Mouse (Mus musculus): Measurements from ENCODE around the gene Polr2a. TPM values are rescaled to one million over a fixed set of nuclear protein-coding genes. Genes with fewer than 3 reads are reported as not detected.

The Polr2a gene
- polyA plus RNA-seq, 1 experiment from 2014 or later, result 96.2 TPM

- ChIA-PET POLR2A (interaction anchor here (0.7 kb wide), 1 partner anchor 119 kb away, joined by 3 read pairs; no protein-coding TSS in a partner anchor), CTCF (interaction anchor here (1.0 to 6.8 kb wide), 7 partner anchors 10 to 39 kb away, joined by 3 to 51 read pairs (median 4); partner anchors contain the start of genes Senp3 and Tnfsf13)
- peak; percentile 10 for TF ChIP-seq CTCF (IDR thresholded peaks at IDR 0.05)
- H3K27me3 ChIP-seq, result no peaks in the 10 kb centered on the region
- no peak for ATAC-seq
- no peak for DNase-seq (ENCODE audit: low read depth, low spot score)
- in situ Hi-C loops (cut with MboI; ENCODE audit: low pct_unique_long_range_greater_than_20kb), result loop anchor here (5.0 kb wide), 1 partner anchor 35 kb away; the partner anchor contains the start of gene Senp3
These were observed 41.5 kb downstream of the Polr2a start for GRCm38 (mm10) chr11:69716953-69717352.

- no peak for ATAC-seq
- no peak for DNase-seq (ENCODE audit: low read depth, low spot score)
- in situ Hi-C loops (cut with MboI; ENCODE audit: low pct_unique_long_range_greater_than_20kb), result loop anchor here (5.0 kb wide), 1 partner anchor 34 kb away; the partner anchor contains the start of gene Senp3
- CTCF ChIA-PET, result interaction anchor here (1.6 to 6.8 kb wide), 2 partner anchors 32 to 40 kb away, joined by 4 to 51 read pairs; partner anchors contain the start of genes Senp3 and Tnfsf13
- POLR2A ChIA-PET, result interaction anchor here (2.3 kb wide), 1 partner anchor 31 kb away, joined by 13 read pairs; the partner anchor contains the start of gene Tnfsf13
- H3K27me3 ChIP-seq, result no peaks in the 10 kb centered on the region
- no peak for TF ChIP-seq CTCF (IDR thresholded peaks at IDR 0.05)
These were observed 42.5 kb downstream of the Polr2a start for GRCm38 (mm10) chr11:69715929-69716328.

DNA sequence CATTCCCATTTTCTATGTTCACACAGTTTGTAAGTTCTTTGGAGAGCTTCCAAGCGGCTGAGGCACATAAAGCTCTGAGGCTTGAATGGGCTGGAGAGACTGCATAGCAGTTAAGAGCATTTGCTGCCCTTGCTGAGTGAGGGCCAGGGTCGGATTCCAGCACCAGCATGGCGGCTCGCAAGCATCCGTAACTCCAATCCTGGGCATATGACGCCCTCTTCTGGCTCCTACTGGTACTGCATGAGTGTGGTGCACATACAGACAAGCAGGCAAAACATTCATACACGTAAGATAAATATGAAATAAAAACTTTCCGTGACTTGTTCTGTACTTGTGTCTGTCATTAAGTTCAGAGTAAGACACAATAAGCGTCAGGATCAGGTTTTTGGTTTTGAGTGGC lies 43.0 kb downstream of the Polr2a start:
- TF ChIP-seq CTCF (IDR thresholded peaks at IDR 0.05), result peak; percentile 85
- ATAC-seq, result no peak
- POLR2A ChIA-PET, result interaction anchor here (2.3 kb wide), 1 partner anchor 30 kb away, joined by 13 read pairs; the partner anchor contains the start of gene Tnfsf13
- no peak for DNase-seq (ENCODE audit: low read depth, low spot score)
- in situ Hi-C loops (cut with MboI; ENCODE audit: low pct_unique_long_range_greater_than_20kb), result loop anchor here (5.0 kb wide), 1 partner anchor 33 kb away; the partner anchor contains the start of gene Senp3
- CTCF ChIA-PET, result interaction anchor here (0.8 to 6.8 kb wide), 4 partner anchors 10 to 58 kb away, joined by 3 to 51 read pairs (median 4); partner anchors contain the start of genes Senp3 and Tnfsf13
- H3K27me3 ChIP-seq, result no peaks in the 10 kb centered on the region

GRCm38 (mm10) chr11:69714636-69715329 lies 43.7 kb downstream of the Polr2a start:
- no peak for TF ChIP-seq CTCF (IDR thresholded peaks at IDR 0.05)
- ChIA-PET POLR2A (interaction anchor here (0.7 to 2.3 kb wide), 2 partner anchors 21 to 29 kb away, joined by 3 to 13 read pairs; partner anchors contain the start of gene Tnfsf13), CTCF (interaction anchor here (0.8 to 6.8 kb wide), 3 partner anchors 10 to 58 kb away, joined by 3 to 51 read pairs (median 4); partner anchors contain the start of genes Senp3 and Tnfsf13)
- DNase-seq (ENCODE audit: low read depth, low spot score) (no peak), ATAC-seq (no peak)
- in situ Hi-C loops (cut with MboI; ENCODE audit: low pct_unique_long_range_greater_than_20kb), result loop anchor here (5.0 kb wide), 1 partner anchor 32 kb away; the partner anchor contains the start of gene Senp3
- no peaks in the 10 kb centered on the region for H3K27me3 ChIP-seq

DNA sequence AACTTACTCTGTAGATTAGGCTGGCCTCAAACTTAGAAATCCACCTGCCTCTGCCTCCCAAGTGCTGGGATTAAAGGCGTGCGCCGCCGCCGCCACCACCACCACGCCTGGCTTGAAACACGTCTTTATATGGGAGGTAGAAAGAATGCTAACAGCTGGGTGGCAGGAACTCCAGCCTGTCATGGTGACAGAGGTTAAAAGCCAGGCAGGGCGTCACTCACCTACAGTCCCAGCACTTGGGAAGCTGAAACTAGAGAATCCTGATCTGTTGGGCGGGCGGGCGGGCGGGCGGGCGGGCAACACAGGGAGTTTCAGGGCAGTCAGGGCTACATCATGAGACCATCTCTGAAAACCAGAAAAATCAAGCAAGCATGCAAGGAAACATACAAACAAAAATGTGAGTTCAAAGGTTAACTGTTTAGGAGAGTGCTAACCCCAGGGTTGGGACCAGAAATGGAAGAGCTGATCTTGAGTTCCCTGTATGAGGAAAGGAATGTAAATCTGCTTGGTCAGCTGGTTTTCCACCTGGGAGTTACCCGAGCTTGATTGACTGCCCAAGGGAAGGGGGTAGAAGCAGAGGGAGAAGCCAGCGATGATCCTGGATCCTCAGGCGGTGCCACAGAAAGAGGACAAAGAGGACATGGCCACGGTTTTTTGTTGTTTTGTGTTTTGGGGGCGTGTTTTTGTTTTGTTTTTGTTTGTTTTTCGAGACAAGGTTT lies 45.3 kb downstream of the Polr2a start:
- H3K27me3 ChIP-seq, result no peaks in the 10 kb centered on the region
- ChIA-PET CTCF (interaction anchor here (1.2 to 6.8 kb wide), 2 partner anchors 20 to 29 kb away, joined by 3 to 51 read pairs; partner anchors contain the start of genes Senp3 and Tnfsf13), POLR2A (no interaction called here)
- no peak for TF ChIP-seq CTCF (IDR thresholded peaks at IDR 0.05)
- ATAC-seq, result no peak
- no peak for DNase-seq (ENCODE audit: low read depth, low spot score)
- in situ Hi-C loops (cut with MboI; ENCODE audit: low pct_unique_long_range_greater_than_20kb), result no loop called here

GRCm38 (mm10) chr11:69711082-69711481 lies 47.4 kb downstream of the Polr2a start:
- DNase-seq (ENCODE audit: low read depth, low spot score) (no peak), ATAC-seq (no peak)
- ChIA-PET CTCF (interaction anchor here (1.2 kb wide), 1 partner anchor 18 kb away, joined by 3 read pairs; no protein-coding TSS in a partner anchor), POLR2A (no interaction called here)
- TF ChIP-seq CTCF (IDR thresholded peaks at IDR 0.05), result no peak
- in situ Hi-C loops (cut with MboI; ENCODE audit: low pct_unique_long_range_greater_than_20kb), result no loop called here
- no peaks in the 10 kb centered on the region for H3K27me3 ChIP-seq

- in situ Hi-C loops (cut with MboI; ENCODE audit: low pct_unique_long_range_greater_than_20kb), result no loop called here
- ChIA-PET CTCF (interaction anchor here (0.7 to 1.4 kb wide), 4 partner anchors 19 to 57 kb away, joined by 3 read pairs; partner anchors contain the start of gene Tnfsf13), POLR2A (no interaction called here)
- no peak for TF ChIP-seq CTCF (IDR thresholded peaks at IDR 0.05)
- H3K27me3 ChIP-seq, result no peaks in the 10 kb centered on the region
- ATAC-seq (no peak), DNase-seq (ENCODE audit: low read depth, low spot score) (no peak)
These were observed 48.0 kb downstream of the Polr2a start for GRCm38 (mm10) chr11:69710470-69710869.

DNA sequence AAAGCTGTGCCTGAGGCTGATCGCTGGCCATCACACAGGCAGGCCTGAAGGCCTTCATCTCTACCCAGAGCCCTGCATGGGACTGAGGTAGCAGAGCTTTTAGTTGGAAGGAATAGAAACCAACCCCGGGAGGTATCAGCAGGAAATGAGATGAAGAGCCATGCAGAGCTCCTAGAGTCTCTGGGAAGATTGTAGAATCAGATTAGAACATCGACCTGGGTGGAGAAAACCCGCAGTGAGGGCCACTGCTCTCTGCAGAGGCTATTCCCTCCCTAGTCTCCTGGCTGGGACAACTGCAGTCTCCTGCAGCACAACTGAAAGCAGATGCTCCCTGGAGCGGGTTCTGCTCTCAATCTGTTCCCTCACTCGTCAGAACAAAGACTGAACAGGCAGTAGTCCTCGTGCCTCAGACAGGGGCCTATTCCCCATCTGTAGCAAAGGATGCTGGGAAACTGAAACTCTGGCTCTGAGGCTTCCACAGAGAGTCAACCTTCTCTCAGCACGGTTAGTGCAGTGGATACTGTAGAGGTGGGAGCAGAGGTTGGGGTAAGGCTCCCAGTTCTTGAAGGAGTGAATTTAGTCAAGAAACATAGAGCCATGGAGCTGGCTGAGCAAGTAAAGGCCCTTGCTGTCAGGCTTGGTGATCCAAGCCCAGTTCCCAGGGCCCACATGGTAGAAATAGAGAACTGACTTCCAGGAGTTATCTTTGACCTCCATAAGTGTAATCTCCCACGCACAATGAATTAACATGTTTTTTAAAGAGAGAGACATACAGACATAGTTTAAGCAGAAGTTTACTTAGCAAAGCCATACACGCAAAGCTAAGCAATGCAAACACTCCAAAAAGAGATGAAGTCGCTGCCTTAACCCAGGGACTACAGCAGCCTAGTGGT lies 48.6 kb downstream of the Polr2a start:
- CTCF ChIA-PET, result interaction anchor here (0.7 to 1.4 kb wide), 3 partner anchors 24 to 57 kb away, joined by 3 read pairs; partner anchors contain the start of gene Tnfsf13
- no peaks in the 10 kb centered on the region for H3K27me3 ChIP-seq
- no peak for TF ChIP-seq CTCF (IDR thresholded peaks at IDR 0.05)
- POLR2A ChIA-PET, result no interaction called here
- in situ Hi-C loops (cut with MboI; ENCODE audit: low pct_unique_long_range_greater_than_20kb), result no loop called here
- ATAC-seq (no peak), DNase-seq (ENCODE audit: low read depth, low spot score) (no peak)

- no peak for ATAC-seq
- H3K27me3 ChIP-seq, result no peaks in the 10 kb centered on the region
- in situ Hi-C loops (cut with MboI; ENCODE audit: low pct_unique_long_range_greater_than_20kb), result no loop called here
- CTCF ChIA-PET, result interaction anchor here (1.4 kb wide), 1 partner anchor 56 kb away, joined by 3 read pairs; no protein-coding TSS in a partner anchor
- no peak for DNase-seq (ENCODE audit: low read depth, low spot score)
- no peak for TF ChIP-seq CTCF (IDR thresholded peaks at IDR 0.05)
- POLR2A ChIA-PET, result interaction anchor here (0.6 kb wide), 1 partner anchor 384 kb away, joined by 5 read pairs; no protein-coding TSS in a partner anchor
These were observed 49.7 kb downstream of the Polr2a start for GRCm38 (mm10) chr11:69708614-69709265.

All from Patski (cell line).